Mouse (Mus musculus) liver, embryonic 14.5 days (tissue): Measurements from ENCODE around the gene Gm4302. TPM values are rescaled to one million over a fixed set of nuclear protein-coding genes. Genes with fewer than 3 reads are reported as not detected.
"Not testable (repeated sequence)": the region's sequence is repeated elsewhere in the genome, so short reads cannot be mapped to it uniquely, and the experiment has no call there.

Experiments
- ATAC-seq: fragments of 200-750 bp; cut with Nextera tagmentation; 2 replicates; pipeline ENCODE4 v1.8.0; 2017; ENCODE audit warnings: moderate number of reproducible peaks, mild to moderate bottlenecking, moderate library complexity; ENCODE audit not compliant: insufficient read depth
- DNase-seq, 3 experiments: peaks; one replicate each; pipeline ENCODE4 v3.0.0-alpha.2; 2012 to 2013; ENCODE audit warnings: low read depth in 3 of 3, low spot score in 3 of 3
- H3K27ac ChIP-seq: fragments of 300-500 bp; sonication (generic); 2 replicates; pipeline ENCODE4 v1.5.1; 2014; ENCODE audit warnings: moderate library complexity, mild to moderate bottlenecking, control low read depth, inconsistent platforms
- H3K27me3 ChIP-seq: fragments of 300-500 bp; sonication (generic); 2 replicates; pipeline ENCODE4 v1.6.1; 2014; ENCODE audit warnings: mild to moderate bottlenecking, low read length, moderate library complexity; ENCODE audit not compliant: control insufficient read depth, insufficient read depth
- H3K36me3 ChIP-seq: fragments of 300-500 bp; sonication (generic); replicated peaks from 2 replicates; pipeline ENCODE4 v1.6.1; 2014; ENCODE audit warnings: low read depth; ENCODE audit not compliant: control insufficient read depth, insufficient read depth
- H3K4me1 ChIP-seq, 2 experiments: fragments of 200-500 bp in 1 of 2; fragments of 300-500 bp in 1 of 2; sonication (generic) in 1 of 2; replicated peaks; 2 replicates each; pipeline ENCODE4 v1.6.1; 2012 to 2014; ENCODE audit warnings: antibody characterized with exemption in 1 of 2, inconsistent platforms in 1 of 2, low read length in 1 of 2; ENCODE audit not compliant: control insufficient read depth in 2 of 2, insufficient read depth in 2 of 2
- H3K4me2 ChIP-seq: fragments of 300-500 bp; sonication (generic); 2 replicates; pipeline ENCODE4 v1.6.1; 2014; ENCODE audit warnings: low read depth, mild to moderate bottlenecking, control low read depth, moderate library complexity
- H3K4me3 ChIP-seq, 2 experiments: fragments of 200-500 bp in 1 of 2; fragments of 300-500 bp in 1 of 2; sonication (generic) in 1 of 2; 2 replicates each; pipeline ENCODE4 v1.5.1; 2012 to 2014; ENCODE audit warnings: low read depth in 2 of 2, low read length in 2 of 2, mild to moderate bottlenecking in 2 of 2, control low read depth in 1 of 2, inconsistent platforms in 1 of 2, moderate library complexity in 1 of 2; ENCODE audit not compliant: insufficient read depth in 1 of 2
- H3K9ac ChIP-seq: fragments of 300-500 bp; sonication (generic); replicated peaks from 2 replicates; pipeline ENCODE4 v1.6.1; 2014; ENCODE audit warnings: mild to moderate bottlenecking, control low read depth, moderate library complexity
- H3K9me3 ChIP-seq: fragments of 300-500 bp; sonication (generic); 2 replicates; pipeline ENCODE4 v1.6.1; 2016; ENCODE audit warnings: low read length, mixed read lengths; ENCODE audit not compliant: control insufficient read depth
- WGBS: fragments of 180-500 bp; shearing (Covaris S2); extraction: QIAGEN DNeasy Blood & Tissue Kit; methylation state at CpG from one replicate; pipeline ENCODE4 v1.1.7; 2014; ENCODE audit not compliant: insufficient replicate concordance; 5-methylcytosine and 5-hydroxymethylcytosine counted together
- polyA plus RNA-seq, 2 experiments: library from polyadenylated mRNA; depleted of rRNA in 1 of 2; stranded (reverse) in 1 of 2; unstranded in 1 of 2; fragments of >200 nt; fragmentation: Nextera tagmentation in 1 of 2; extraction: Ambion mirVana in 1 of 2; gene quantifications; 2 replicates each; pipeline versions ENCODE4 v1.2.1 to v1.2.3; 2012 to 2014

The Gm4302 gene
- polyA plus RNA-seq, 2 experiments, result not detected

GRCm38 (mm10) chr10:100382460-100382859, 41.8 kb downstream of the Gm4302 start, which contains the start of gene Gm4312:
Gm4312 (minus strand) TSS chr10:100382560.
- H3K4me2 ChIP-seq, H3K27me3 ChIP-seq, H3K9me3 ChIP-seq, H3K9ac ChIP-seq, H3K4me1 ChIP-seq, H3K36me3 ChIP-seq, DNase-seq, ATAC-seq, H3K4me3 ChIP-seq, H3K27ac ChIP-seq: not testable (repeated sequence)
- whole genome bisulfite sequencing, result no CpG with 5 or more reads among the region's 2 CpGs

Other genes with a start within 250 kb of the Gm4302 start
- gene Gm4301, start 5.2 kb upstream of the Gm4302 start, polyA plus RNA-seq (2012; rRNA removed), result not detected in 2 replicates
- not detected in 2 replicates for gene Gm4301, start 5.2 kb upstream of the Gm4302 start, polyA plus RNA-seq (2014; fragmentation: Nextera tagmentation; extraction: Ambion mirVana)
- gene Gm4303, start 5.1 kb downstream of the Gm4302 start, polyA plus RNA-seq (2012; rRNA removed), result not detected in 2 replicates
- not detected in 2 replicates for gene Gm4303, start 5.1 kb downstream of the Gm4302 start, polyA plus RNA-seq (2014; fragmentation: Nextera tagmentation; extraction: Ambion mirVana)
- not detected in 2 replicates for gene Gm4305, start 10.3 kb downstream of the Gm4302 start, polyA plus RNA-seq (2012; rRNA removed)
- not detected in 2 replicates for gene Gm4305, start 10.3 kb downstream of the Gm4302 start, polyA plus RNA-seq (2014; fragmentation: Nextera tagmentation; extraction: Ambion mirVana)
- not detected in 2 replicates for gene Gm4307, start 20.5 kb downstream of the Gm4302 start, polyA plus RNA-seq (2012; rRNA removed)
- gene Gm4307, start 20.5 kb downstream of the Gm4302 start, polyA plus RNA-seq (2014; fragmentation: Nextera tagmentation; extraction: Ambion mirVana), result not detected in 2 replicates
- gene Gm4312, start 41.7 kb downstream of the Gm4302 start, polyA plus RNA-seq (2012; rRNA removed), result not detected in 2 replicates
- gene Gm4312, start 41.7 kb downstream of the Gm4302 start, polyA plus RNA-seq (2014; fragmentation: Nextera tagmentation; extraction: Ambion mirVana), result not detected in 2 replicates
- 3.0 and 3.4 TPM in 2 replicates for gene Tmtc3, start 146.5 kb downstream of the Gm4302 start, polyA plus RNA-seq (2012; rRNA removed)
- gene Tmtc3, start 146.5 kb downstream of the Gm4302 start, polyA plus RNA-seq (2014; fragmentation: Nextera tagmentation; extraction: Ambion mirVana), result 5.7 and 6.8 TPM in 2 replicates
- gene Cep290, start 146.7 kb downstream of the Gm4302 start, polyA plus RNA-seq (2012; rRNA removed), result 1.4 and 3.2 TPM in 2 replicates
- gene Cep290, start 146.7 kb downstream of the Gm4302 start, polyA plus RNA-seq (2014; fragmentation: Nextera tagmentation; extraction: Ambion mirVana), result 2.9 and 3.6 TPM in 2 replicates
- 9.8 and 11.9 TPM in 2 replicates for gene 4930430F08Rik, start 249.6 kb downstream of the Gm4302 start, polyA plus RNA-seq (2012; rRNA removed)
- gene 4930430F08Rik, start 249.6 kb downstream of the Gm4302 start, polyA plus RNA-seq (2014; fragmentation: Nextera tagmentation; extraction: Ambion mirVana), result 16.2 and 18.2 TPM in 2 replicates
- gene 1700017N19Rik, start 249.6 kb downstream of the Gm4302 start, polyA plus RNA-seq (2012; rRNA removed), result not detected in 2 replicates
- not detected in 2 replicates for gene 1700017N19Rik, start 249.6 kb downstream of the Gm4302 start, polyA plus RNA-seq (2014; fragmentation: Nextera tagmentation; extraction: Ambion mirVana)